Mouse (Mus musculus): ENCODE data around the gene Lgals4. TPM values are rescaled to one million over a fixed set of nuclear protein-coding genes. Genes with fewer than 3 reads are reported as not detected.

Lgals4 gene
- polyA plus RNA-seq (2014; fragmentation: Nextera tagmentation; extraction: Ambion mirVana): 3.4 and 4.1 TPM in 2 replicates

GRCm38 (mm10) chr7:28833723-28834347, at the start of gene Lgals4:
Gene Lgals4, plus strand, starts transcription at chr7:28833854.
- H3K4me2 ChIP-seq (ENCODE audit: low read depth, low read length): no peak within 1 kb of the TSS
- ATAC-seq (ENCODE audit: low read depth) (no peak), DNase-seq (ENCODE audit: low spot score) (no peak)
- 81% methylated on average over 6 of the region's 6 CpGs for WGBS
- no peaks in the 10 kb centered on the region for H3K9me3 ChIP-seq (ENCODE audit: control insufficient read depth, low read length)
- peaks cover 31% of the 10 kb centered on the region for H3K36me3 ChIP-seq (ENCODE audit: control insufficient read depth, insufficient read depth, low read length)
- no peak within 1 kb of the TSS for H3K27ac ChIP-seq (replicated peaks; ENCODE audit: low read depth, low read length)
- no peak within 1 kb of the TSS for H3K4me3 ChIP-seq (ENCODE audit: low read depth, low read length)
- no peak within 1 kb of the TSS for H3K9ac ChIP-seq (ENCODE audit: low read depth, low read length)
- no peaks in the 10 kb centered on the region for H3K27me3 ChIP-seq (replicated peaks; ENCODE audit: control insufficient read depth, insufficient read depth, low read length)
- H3K4me1 ChIP-seq (ENCODE audit: control insufficient read depth, insufficient read depth, low read length): no peaks in the 10 kb centered on the region

GRCm38 (mm10) chr7:28785161-28785560, 48.5 kb upstream of the Lgals4 start:
- Histone ChIP-seq H3K27ac (replicated peaks; ENCODE audit: low read depth, low read length) (no peak overlapping the region), H3K9me3 (ENCODE audit: control insufficient read depth, low read length) (no peaks in the 10 kb centered on the region), H3K36me3 (ENCODE audit: control insufficient read depth, insufficient read depth, low read length) (peaks cover 31% of the 10 kb centered on the region; the same call in 1 of the 2 replicates), H3K4me1 (ENCODE audit: control insufficient read depth, insufficient read depth, low read length) (peaks cover 18% of the 10 kb centered on the region), H3K9ac (ENCODE audit: low read depth, low read length) (no peak overlapping the region), H3K4me3 (ENCODE audit: low read depth, low read length) (no peak overlapping the region), H3K27me3 (replicated peaks; ENCODE audit: control insufficient read depth, insufficient read depth, low read length) (no peaks in the 10 kb centered on the region), H3K4me2 (ENCODE audit: low read depth, low read length) (no peak overlapping the region)
- no peak for ATAC-seq (ENCODE audit: low read depth)
- 77% methylated on average over 5 of the region's 5 CpGs for WGBS
- DNase-seq (ENCODE audit: low spot score): no peak

GRCm38 (mm10) chr7:28787884-28788283, 45.8 kb upstream of the Lgals4 start:
- 96% methylated on average over 9 of the region's 9 CpGs for WGBS
- H3K4me2 ChIP-seq (ENCODE audit: low read depth, low read length): no peak overlapping the region
- peaks cover 31% of the 10 kb centered on the region; the same call in 1 of the 2 replicates for H3K36me3 ChIP-seq (ENCODE audit: control insufficient read depth, insufficient read depth, low read length)
- no peaks in the 10 kb centered on the region for H3K27me3 ChIP-seq (replicated peaks; ENCODE audit: control insufficient read depth, insufficient read depth, low read length)
- no peak overlapping the region for H3K4me3 ChIP-seq (ENCODE audit: low read depth, low read length)
- DNase-seq (ENCODE audit: low spot score) (no peak), ATAC-seq (ENCODE audit: low read depth) (no peak)
- no peak overlapping the region for H3K27ac ChIP-seq (replicated peaks; ENCODE audit: low read depth, low read length)
- H3K4me1 ChIP-seq (ENCODE audit: control insufficient read depth, insufficient read depth, low read length): peaks cover 18% of the 10 kb centered on the region
- H3K9ac ChIP-seq (ENCODE audit: low read depth, low read length): no peak overlapping the region
- no peaks in the 10 kb centered on the region for H3K9me3 ChIP-seq (ENCODE audit: control insufficient read depth, low read length)

- 50% methylated on average over 4 of the region's 5 CpGs for WGBS
- Histone ChIP-seq H3K9ac (ENCODE audit: low read depth, low read length) (no peak within 1 kb of the TSS), H3K27me3 (replicated peaks; ENCODE audit: control insufficient read depth, insufficient read depth, low read length) (no peaks in the 10 kb centered on the region), H3K9me3 (ENCODE audit: control insufficient read depth, low read length) (no peaks in the 10 kb centered on the region), H3K4me1 (ENCODE audit: control insufficient read depth, insufficient read depth, low read length) (peaks cover 18% of the 10 kb centered on the region), H3K36me3 (ENCODE audit: control insufficient read depth, insufficient read depth, low read length) (peaks cover 26% of the 10 kb centered on the region; the same call in 1 of the 2 replicates), H3K27ac (replicated peaks; ENCODE audit: low read depth, low read length) (peak within 1 kb of the TSS; percentile 39), H3K4me2 (ENCODE audit: low read depth, low read length) (no peak within 1 kb of the TSS), H3K4me3 (ENCODE audit: low read depth, low read length) (no peak within 1 kb of the TSS)
- DNase-seq (ENCODE audit: low spot score) (no peak), ATAC-seq (ENCODE audit: low read depth) (no peak)
Measured at GRCm38 (mm10) chr7:28788307-28789195, 45.1 kb upstream of the Lgals4 start, which contains the start of gene Rinl. Gene Rinl, plus strand, starts transcription at chr7:28788969.

- no peak overlapping the region for H3K9ac ChIP-seq (ENCODE audit: low read depth, low read length)
Measured at GRCm38 (mm10) chr7:28789235-28789634, 44.4 kb upstream of the Lgals4 start.

GRCm38 (mm10) chr7:28790066-28790806, 43.4 kb upstream of the Lgals4 start:
- no peak for ATAC-seq (ENCODE audit: low read depth)
- 38% methylated on average over 8 of the region's 8 CpGs for WGBS
- H3K4me3 ChIP-seq (ENCODE audit: low read depth, low read length): no peak overlapping the region
- peaks cover 18% of the 10 kb centered on the region for H3K4me1 ChIP-seq (ENCODE audit: control insufficient read depth, insufficient read depth, low read length)
- H3K4me2 ChIP-seq (ENCODE audit: low read depth, low read length): no peak overlapping the region
- no peaks in the 10 kb centered on the region for H3K9me3 ChIP-seq (ENCODE audit: control insufficient read depth, low read length)
- peaks cover 19% of the 10 kb centered on the region; the same call in 1 of the 2 replicates for H3K36me3 ChIP-seq (ENCODE audit: control insufficient read depth, insufficient read depth, low read length)
- DNase-seq (ENCODE audit: low spot score): no peak
- H3K27ac ChIP-seq (replicated peaks; ENCODE audit: low read depth, low read length): peak overlapping the region; percentile 39; the same call in 1 of the 2 replicates
- no peak overlapping the region for H3K9ac ChIP-seq (ENCODE audit: low read depth, low read length)
- no peaks in the 10 kb centered on the region for H3K27me3 ChIP-seq (replicated peaks; ENCODE audit: control insufficient read depth, insufficient read depth, low read length)

More at GRCm38 (mm10) chr7:28789235-28789634, 44.4 kb upstream of the Lgals4 start:
- H3K9me3 ChIP-seq (ENCODE audit: control insufficient read depth, low read length): no peaks in the 10 kb centered on the region
- 38% methylated on average over 3 of the region's 3 CpGs for WGBS
- peak overlapping the region; percentile 39; the same call in 1 of the 2 replicates for H3K27ac ChIP-seq (replicated peaks; ENCODE audit: low read depth, low read length)
- DNase-seq (ENCODE audit: low spot score) (no peak), ATAC-seq (ENCODE audit: low read depth) (no peak)
- H3K4me1 ChIP-seq (ENCODE audit: control insufficient read depth, insufficient read depth, low read length): peaks cover 18% of the 10 kb centered on the region
- H3K4me2 ChIP-seq (ENCODE audit: low read depth, low read length): no peak overlapping the region
- H3K27me3 ChIP-seq (replicated peaks; ENCODE audit: control insufficient read depth, insufficient read depth, low read length): no peaks in the 10 kb centered on the region
- H3K4me3 ChIP-seq (ENCODE audit: low read depth, low read length): no peak overlapping the region
- H3K36me3 ChIP-seq (ENCODE audit: control insufficient read depth, insufficient read depth, low read length): peaks cover 20% of the 10 kb centered on the region; the same call in 1 of the 2 replicates

GRCm38 (mm10) chr7:28791706-28792105, 41.9 kb upstream of the Lgals4 start:
- ATAC-seq (ENCODE audit: low read depth) (no peak), DNase-seq (ENCODE audit: low spot score) (no peak)
- Histone ChIP-seq H3K27ac (replicated peaks; ENCODE audit: low read depth, low read length) (no peak overlapping the region), H3K4me2 (ENCODE audit: low read depth, low read length) (no peak overlapping the region), H3K27me3 (replicated peaks; ENCODE audit: control insufficient read depth, insufficient read depth, low read length) (no peaks in the 10 kb centered on the region), H3K36me3 (ENCODE audit: control insufficient read depth, insufficient read depth, low read length) (peaks cover 12% of the 10 kb centered on the region; the same call in 1 of the 2 replicates), H3K4me1 (ENCODE audit: control insufficient read depth, insufficient read depth, low read length) (peaks cover 20% of the 10 kb centered on the region), H3K4me3 (ENCODE audit: low read depth, low read length) (no peak overlapping the region), H3K9ac (ENCODE audit: low read depth, low read length) (no peak overlapping the region), H3K9me3 (ENCODE audit: control insufficient read depth, low read length) (no peaks in the 10 kb centered on the region)

Data from embryonic facial prominence, embryonic 14.5 days (tissue).